Mouse (Mus musculus) telencephalon, adult 2 months (tissue): Measurements from ENCODE around the gene Prss53.
A peak's percentile ranks its signal among the peaks of the same experiment; 100 is the strongest.
"Not testable (repeated sequence)": the region's sequence is repeated elsewhere in the genome, so short reads cannot be mapped to it uniquely, and the experiment has no call there.

Experiments used
- DNase-seq: peaks from one replicate; pipeline ENCODE4 v3.0.0-alpha.2; 2011; ENCODE audit warnings: low read depth, low spot score

The Prss53 gene

GRCm38 (mm10) chr7:127875627-127876001 is 15.2 kb downstream of the Prss53 start:
- DNase-seq: peak; percentile 94

- DNase-seq: no peak
Observed at GRCm38 (mm10) chr7:127874812-127875626, 15.8 kb downstream of the Prss53 start.

GRCm38 (mm10) chr7:127870136-127870821 is 20.5 kb downstream of the Prss53 start:
- DNase-seq: no peak

- peak; percentile 49 for DNase-seq
Observed at GRCm38 (mm10) chr7:127869149-127869810, 21.5 kb downstream of the Prss53 start.

GRCm38 (mm10) chr7:127867641-127868040 is 23.1 kb downstream of the Prss53 start:
- DNase-seq: no peak

GRCm38 (mm10) chr7:127866434-127866833 is 24.3 kb downstream of the Prss53 start:
- no peak for DNase-seq

GRCm38 (mm10) chr7:127858258-127858657 is 32.5 kb downstream of the Prss53 start:
- DNase-seq: no peak

GRCm38 (mm10) chr7:127850906-127851305 is 39.9 kb downstream of the Prss53 start:
- no peak for DNase-seq

GRCm38 (mm10) chr7:127849973-127850875 is 40.5 kb downstream of the Prss53 start:
- DNase-seq: no peak

- peak; percentile 71 for DNase-seq
Observed at GRCm38 (mm10) chr7:127842001-127842718, 48.6 kb downstream of the Prss53 start.

GRCm38 (mm10) chr7:127841340-127842000 is 49.3 kb downstream of the Prss53 start:
- DNase-seq: peak; percentile 97

- peak; percentile 85 for DNase-seq
Observed at GRCm38 (mm10) chr7:127840886-127841285, 49.9 kb downstream of the Prss53 start.

- not testable (repeated sequence) for DNase-seq
Observed at GRCm38 (mm10) chr7:127840031-127840430, 50.7 kb downstream of the Prss53 start.

GRCm38 (mm10) chr7:127837878-127838277 is 52.9 kb downstream of the Prss53 start:
- not testable (repeated sequence) for DNase-seq

- no peak for DNase-seq
Observed at GRCm38 (mm10) chr7:127837473-127837872, 53.3 kb downstream of the Prss53 start.
